Mouse (Mus musculus) ZHBTc4 (cell line): ENCODE measurements around the gene Ptgis.

Experiments used
- DNase-seq: peaks from one replicate; pipeline ENCODE4 v3.0.0-alpha.2; 2011; ENCODE audit warnings: low read depth, low spot score

Ptgis gene

DNA sequence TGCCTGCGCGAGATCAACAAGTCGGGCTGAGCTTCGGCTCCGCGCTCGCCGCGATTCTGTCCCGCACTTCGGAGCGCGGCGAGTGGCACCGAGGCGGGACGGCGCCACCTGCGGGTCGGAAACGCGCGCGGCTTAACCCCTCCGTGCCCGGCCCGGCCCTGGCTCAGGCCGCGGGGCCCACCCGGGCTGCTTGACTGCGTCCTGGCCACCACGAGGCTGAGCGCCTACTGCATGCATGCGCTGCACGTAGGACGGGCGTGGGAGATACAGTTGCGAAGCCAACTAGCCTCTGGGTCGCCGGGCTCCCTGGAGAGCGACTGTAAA lies 50.4 kb downstream of the Ptgis start, which contains the start of gene Kcnb1:
Gene Kcnb1 (minus strand): TSS at position 80 of the 324 bp plus-strand sequence.
- peak; percentile 75 for DNase-seq

DNA sequence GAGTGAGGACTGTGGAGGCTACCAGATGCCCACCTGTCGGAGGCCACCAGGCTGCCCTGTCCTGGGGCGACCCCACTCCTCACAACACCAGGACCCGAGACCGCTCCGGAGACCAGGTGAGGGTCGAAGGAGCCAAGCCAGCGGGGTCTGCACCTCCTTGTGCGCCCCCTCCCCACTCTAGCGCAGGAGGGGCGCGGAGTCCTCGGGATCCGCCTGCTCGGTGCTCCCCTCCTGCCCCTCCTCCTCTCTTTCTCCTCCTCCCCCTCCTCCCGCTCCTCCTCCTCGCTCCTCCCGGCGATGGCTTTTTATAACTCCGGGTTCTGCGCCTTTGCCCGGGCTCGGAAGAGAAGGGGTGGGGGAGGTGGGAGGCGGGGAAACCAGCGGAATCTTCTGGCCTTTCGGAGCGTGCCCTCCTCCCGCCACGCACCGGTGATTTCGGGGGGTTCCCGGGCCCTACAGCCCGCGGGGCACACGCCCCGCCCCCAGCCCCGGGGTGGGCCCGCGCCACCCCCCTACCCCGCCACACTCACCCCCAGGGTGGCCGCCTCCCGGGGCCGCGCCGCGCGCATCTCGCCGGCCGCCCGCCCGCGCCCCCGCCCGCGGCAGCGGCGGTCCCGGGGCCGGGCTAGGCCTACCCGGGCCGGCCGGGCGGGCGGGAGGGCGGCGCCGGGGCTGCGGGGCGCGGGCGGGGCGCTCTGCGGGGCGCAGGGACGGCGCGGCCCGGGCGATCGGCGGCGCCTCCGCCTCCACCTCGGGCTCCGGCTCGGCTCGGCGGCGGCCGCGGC lies 50.9 kb downstream of the Ptgis start:
- DNase-seq: peak; percentile 61

DNA sequence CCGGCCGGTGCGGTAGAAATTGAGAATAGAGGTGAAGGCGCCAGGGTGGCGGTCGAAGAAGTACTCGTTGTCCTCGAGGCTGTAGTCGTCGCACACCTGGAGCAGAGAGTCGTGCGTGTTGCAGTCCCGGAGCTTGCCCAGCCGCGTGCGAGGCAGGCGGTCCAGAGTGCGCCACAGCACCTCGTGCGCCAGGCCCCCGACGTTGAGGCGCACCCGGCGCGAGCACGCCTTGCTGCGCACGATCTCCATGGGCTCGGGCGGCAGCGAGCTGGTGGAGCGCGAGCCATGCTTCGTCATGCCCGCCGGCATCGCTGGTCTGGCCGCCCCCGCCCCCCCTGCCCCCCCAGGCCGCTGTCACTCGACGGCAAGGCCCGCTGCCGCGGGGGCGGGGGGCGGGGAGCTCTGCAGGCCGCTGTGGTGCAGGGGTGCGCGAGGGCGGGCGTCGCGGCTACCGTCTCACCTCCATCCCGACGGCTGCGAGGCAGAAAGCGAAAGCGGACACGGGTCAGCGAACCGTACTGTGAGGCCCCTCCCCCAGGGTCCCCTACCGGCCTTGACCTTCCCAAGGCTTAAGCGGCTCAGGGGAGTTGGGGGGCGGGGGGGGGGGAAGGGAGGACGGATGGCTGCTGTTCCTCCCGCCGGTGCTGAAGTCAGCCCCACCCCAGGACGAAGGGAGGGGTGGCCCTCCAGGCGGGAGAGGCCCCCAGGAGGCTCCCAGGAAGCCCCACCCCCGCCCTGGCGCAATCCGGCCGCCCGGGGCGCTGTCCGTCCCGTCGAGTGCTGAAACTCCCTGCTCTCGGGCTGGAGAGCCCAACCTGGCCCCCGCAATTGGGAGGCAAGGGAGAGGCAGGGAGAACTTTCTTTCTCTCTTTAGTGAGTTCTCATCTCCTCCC lies 51.8 kb downstream of the Ptgis start:
- peak; percentile 93 for DNase-seq

DNA sequence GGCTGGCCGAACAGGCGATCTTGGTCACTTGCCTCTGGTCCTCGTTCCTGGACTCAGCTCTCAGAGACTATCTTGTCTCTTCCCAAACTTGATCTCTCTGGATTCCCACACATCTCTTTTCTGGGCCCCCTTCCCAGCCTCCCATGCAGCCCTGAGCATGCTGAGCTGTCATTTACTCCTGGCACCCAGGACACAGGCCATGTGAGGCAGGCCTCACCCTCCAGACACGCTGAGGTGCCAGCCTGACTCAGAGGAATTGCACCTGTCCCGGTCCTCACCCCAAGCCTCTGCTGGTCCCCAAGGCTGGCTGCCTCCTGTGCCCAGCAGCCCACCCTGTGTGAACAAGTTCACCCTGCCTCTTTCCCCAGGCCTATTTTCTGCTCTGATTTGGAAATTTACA lies 53.3 kb downstream of the Ptgis start:
- no peak for DNase-seq

DNA sequence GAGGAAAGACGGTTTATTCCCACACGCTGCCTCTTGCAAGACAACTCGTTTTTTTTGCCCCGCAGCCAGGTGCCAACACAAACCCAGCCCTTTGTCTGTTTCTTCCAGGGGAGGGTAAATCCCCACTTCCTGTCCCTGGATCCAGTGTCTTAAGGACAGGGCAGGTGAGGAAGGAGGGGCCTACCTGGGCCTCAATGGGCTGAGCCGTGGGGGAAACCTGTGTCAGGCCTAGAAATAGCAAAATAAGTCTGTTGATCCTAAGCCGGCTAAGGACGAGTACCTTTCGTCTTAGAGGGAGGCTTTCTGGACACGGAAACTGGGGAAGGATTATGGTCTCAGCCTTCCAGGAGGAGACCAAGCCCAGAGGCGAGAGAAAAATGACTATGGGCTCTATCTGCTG lies 53.9 kb downstream of the Ptgis start:
- DNase-seq: no peak

DNA sequence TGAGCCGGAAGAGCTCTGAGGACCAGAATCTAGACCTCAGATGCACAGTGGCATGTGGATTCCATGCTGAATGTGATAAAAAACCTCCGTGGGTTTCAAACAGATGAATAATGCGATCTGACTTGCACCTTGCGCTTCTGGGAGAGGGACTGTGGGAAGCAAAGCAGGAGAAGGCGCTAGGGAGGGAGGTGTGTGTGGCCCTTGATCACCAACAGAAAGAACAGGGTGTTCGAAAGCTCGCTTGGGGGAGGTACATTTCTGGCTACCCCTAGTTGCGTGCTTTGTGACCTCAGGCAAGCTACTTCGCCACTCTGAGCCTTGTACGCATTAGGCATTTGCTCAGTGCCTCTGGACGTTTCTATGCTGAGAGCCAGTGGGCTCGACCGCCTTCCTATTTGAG lies 54.4 kb downstream of the Ptgis start:
- DNase-seq: no peak

DNA sequence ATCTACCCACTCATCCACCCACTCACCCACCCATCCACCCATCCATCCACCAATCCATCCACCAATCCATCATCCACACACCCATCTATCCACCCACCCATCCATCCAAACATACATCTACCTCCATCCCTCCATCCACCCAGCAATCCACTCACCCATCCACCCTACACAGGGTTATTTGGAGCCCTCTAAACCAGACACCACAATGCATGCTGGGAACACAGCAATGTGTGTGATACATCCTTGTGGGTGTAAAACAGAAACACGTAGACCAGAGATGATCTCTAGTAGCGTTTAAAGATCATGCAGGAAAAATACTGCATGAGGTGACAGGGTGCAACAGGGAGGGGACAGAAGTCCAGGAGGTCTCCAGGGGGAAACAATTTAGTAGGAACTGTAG lies 55.0 kb downstream of the Ptgis start:
- no peak for DNase-seq

DNA sequence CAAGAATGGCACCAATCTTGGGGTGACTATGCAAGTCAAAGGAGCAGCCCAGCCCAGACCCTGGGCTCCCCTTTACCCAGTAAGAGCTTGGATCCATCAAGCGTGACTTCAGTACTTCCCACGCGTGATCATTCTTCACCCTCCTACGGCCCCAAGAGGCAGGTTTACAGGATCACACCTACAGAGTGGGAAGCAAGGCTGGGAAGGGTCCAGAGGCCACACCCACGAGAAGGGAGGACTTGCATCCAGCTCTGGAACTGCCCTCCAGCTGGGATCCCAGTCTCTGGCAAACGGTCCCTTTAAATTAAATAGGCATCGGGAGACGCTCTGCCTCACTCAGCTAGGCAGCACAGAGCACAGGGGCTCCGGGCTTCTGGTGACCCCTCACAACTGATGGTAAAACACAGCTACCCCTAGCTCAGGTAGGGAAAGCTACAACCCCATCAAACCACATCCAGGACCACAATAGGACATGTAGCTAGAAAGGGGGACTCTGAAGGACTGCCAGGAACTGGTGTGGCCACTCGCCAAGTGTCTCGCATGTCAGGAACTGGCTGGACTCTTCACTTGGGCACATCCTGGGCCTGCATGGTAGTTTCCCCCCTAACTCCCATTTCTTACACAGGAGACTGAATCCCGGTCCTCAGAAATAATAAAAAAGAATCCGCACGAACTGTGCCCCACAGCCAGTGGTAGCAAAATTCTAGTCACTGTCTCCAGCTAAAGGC lies 58.6 kb downstream of the Ptgis start:
- DNase-seq: no peak

DNA sequence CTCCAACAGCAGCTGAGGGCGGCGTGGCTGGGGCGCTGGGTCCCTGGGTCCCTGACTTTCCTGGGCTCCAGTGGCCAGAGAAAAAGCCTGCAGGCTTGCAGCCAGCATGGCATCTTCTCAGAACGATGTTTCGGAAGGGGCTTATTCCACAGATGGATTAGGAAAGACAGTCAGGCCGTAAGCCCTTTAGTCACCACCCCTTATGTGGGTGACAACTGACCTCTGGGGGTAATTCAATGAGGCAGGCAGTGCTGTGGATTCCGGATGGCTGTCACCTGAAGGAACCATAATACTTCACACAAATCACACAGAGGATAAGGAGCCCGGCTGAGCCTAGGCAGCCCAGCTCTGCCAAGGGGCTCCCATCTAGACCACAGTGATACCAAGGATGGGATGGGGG lies 59.3 kb downstream of the Ptgis start:
- no peak for DNase-seq

DNA sequence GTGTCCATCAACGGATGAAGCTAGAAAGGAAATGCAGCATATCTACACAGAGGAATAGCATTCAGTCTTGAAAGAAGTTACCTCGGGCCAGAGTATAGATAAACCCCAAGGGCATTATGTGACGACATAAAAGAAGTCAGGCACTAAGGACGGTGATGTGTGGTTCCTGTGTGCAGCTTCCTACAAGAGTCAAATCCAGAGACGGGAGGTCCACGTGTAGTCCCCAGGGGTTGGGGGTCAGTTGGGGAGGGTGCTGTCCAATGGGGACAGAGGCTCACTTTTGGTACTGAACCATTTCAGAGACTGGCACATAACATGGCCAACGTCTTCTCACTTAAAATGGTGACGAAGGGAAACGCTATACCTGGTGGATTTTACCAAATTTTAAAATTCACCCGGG lies 61.1 kb downstream of the Ptgis start:
- DNase-seq: no peak

DNA sequence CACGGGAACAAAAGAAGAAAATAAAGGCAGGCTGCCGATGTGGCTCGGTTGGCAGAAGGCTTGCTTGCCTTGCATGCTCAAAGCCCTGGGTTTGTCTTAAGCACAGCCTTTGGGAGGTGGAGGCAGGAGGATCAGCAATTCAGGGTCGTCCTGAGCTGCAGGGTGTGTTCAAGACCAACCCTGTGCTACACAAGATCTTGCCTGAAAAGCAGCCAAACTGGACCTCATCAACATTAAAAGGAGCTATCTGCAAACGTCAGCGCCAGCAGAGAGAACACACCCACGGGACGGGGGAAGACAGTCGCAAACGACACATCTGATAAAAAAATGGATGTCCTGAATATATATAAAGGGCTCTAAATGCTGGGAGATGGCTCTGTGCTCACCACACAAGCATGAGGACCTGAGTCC lies 63.2 kb downstream of the Ptgis start:
- DNase-seq: peak; percentile 72

DNA sequence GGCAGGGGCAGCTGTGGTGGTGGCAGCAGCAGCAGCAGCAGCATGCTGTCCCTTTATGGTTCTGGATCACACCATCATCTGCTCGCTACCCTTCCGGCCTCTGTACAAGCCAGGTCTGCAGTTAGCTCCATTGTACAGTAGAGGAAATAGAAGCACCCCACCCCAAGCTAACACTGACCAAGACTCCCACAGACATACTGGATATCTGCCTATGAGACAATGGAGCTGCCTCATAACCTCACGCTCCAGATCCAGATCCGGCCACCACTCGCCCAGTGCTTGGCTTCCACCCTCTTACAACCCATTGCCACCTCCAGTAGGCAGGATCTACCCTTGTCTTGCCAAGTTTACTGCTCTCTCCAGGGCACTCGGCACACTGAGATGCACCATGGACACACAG lies 65.1 kb downstream of the Ptgis start:
- no peak for DNase-seq

DNA sequence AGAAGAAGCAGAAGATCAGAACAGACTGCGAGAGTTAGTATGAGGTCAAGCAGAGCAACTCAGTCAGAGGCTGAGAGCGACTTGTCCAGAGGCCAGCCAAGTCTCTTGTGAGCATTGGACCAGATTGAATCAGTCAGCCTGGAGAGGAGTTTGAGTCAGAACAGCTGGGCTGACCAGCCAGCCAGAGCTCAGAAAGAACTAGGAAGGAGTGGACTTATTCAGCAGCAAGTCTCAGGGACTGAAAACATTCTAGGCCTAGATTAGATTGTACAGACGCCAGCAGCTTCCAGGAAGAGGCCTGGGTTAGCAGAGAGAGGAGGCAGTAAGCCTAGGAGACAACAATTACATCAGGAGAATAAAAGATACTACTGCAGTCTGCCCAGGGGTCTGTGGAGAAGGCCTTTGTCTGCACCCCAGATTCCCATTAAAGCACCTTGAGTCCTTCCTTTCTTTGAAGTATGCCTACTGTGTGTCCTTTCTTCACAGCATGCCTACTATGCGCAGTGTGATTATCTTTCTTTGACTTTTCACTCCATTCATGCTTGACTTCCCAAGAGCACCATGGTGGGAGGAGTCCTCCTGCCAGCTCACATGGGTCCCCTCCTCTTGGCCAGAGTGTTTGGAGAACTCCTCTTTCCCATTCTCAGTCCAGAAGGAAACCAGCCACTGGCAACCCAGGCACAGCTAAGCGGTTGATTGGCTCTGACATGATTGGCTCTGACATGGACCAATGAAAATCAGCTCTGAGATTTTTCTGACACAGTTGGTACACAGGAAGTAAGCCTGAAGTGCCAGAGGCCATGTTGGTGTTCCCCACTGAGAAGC lies 67.1 kb downstream of the Ptgis start:
- peak; percentile 44 for DNase-seq

DNA sequence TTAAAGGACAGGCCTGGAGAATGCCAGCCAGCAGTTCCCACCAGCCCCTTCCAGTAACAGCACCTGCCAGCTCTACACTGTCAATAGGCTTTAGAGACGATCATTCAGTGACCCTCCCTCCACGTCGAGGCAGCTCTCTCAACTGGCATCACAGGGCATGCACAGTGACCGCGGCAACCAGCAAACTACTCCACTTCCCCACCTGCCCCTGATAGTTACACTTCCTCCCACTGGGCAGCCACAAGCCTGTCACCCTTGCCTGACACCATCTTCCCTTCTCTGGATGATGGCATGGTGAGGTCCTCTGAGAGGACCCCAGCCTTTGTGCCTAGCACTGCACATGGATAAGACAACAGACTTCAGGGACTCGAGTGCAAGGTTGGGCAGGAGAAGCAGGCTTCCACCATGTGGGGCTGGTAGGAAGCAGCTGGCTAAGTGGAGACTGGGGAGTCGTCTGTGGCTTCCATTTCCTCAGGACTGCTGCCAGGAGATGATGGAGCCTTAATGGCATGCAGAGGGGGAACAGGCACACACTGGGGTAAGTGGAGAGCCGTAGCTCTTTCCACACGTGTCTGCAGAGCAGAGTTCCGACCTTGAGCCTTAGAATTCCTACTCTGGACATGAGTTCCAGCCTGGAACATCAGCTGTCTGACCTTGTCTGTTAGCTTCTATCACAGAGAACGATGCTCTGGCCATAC lies 72.7 kb downstream of the Ptgis start:
- no peak for DNase-seq

DNA sequence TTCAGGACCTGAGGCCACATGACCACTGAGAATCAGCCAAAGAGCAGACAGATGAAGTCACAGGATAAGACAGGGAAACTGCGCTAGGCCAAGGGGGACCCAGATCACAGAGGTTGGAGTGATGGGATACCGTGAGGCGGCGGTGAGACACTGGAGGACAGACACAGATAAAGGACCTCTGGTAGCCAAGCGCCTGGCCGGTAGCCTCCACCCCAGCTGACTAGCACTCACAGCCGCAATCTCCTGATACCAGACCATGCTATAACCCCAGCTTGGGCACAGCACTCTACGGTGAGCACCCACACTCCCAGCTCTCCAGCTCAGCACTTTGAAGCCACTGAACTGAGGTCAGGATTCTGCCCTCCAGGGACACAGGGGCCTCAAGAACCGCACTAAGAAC lies 76.8 kb downstream of the Ptgis start:
- DNase-seq: no peak

DNA sequence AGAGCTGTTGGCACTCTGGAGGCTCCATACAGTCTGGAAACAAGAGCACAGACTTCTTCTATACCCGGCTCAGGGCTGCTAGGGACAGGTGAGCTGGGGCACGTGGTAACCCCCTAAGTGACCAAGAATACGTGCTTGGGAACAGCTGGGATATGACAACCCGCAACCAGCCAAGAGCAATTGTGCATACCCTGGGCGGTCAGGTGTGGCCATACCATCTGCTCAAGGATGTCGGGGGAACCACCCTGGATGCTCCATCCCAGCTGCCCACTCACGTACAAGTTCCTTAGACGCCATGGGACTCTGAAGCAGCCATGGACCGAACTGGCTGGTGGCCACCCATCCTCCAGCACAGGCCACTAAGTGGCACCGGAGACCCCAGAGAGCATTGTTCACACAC lies 77.3 kb downstream of the Ptgis start:
- DNase-seq: no peak

DNA sequence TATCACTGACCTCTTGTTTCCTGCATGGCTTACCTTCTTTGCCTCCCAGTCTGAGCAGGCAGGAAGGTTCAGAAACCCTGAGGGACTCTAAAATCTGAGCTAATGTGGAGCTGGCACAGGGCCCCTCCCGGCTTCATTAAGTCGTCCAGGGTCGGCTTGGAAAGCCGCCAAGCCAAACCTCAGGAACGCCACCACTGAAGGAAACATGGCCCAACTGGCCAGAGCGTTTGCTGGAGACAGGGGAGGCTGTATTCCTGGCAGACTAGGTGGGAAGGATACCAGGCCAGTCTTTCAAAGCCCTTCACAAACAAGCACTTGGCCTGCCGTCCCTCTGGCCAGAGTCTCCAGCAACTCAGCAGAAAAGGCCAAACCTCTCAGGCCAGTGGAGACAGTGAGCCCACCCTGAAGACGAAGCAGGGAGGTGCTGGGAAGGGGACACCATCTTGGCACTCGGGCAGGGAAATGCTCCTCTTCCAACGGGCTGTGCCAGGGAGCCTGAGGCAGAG lies 77.8 kb downstream of the Ptgis start:
- DNase-seq: no peak

DNA sequence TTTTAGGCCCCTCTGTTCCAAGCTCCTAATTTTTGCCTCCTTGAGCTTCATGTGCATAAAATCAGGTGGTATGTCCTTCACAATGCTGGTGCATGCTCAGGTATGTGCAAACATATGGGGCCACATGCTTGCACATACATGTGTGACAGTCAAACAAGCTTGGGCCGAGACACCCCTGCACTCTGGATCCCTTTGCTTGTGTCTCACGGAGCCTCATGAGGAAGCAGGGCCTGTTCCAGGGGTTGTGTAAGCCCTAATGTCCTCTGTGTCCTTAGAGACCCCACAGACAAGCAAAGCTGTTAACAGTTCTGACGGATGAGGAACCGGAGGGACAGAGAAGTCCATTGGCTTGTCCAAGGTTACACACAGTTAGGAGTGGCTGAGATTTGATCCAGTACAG lies 80.7 kb downstream of the Ptgis start:
- DNase-seq: no peak

DNA sequence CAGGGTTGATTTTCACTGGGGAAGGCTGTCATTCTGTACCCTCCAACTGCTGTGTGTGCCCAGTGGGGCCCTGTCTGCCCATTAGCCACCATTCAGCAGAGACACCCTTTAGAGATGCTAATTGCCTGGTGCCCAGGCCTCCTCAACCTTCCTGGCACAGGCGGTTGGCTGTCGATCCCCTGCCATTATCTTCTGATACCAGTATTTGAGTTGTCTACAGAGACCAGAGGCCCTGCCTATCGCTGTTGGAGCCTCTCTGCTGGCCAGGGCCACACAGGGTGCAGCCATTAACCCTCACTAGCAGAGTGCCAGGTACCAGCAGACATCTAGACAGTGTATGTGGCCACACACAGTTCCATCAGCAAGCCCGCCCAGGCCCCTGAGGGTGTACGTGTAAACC lies 81.6 kb downstream of the Ptgis start:
- no peak for DNase-seq

DNA sequence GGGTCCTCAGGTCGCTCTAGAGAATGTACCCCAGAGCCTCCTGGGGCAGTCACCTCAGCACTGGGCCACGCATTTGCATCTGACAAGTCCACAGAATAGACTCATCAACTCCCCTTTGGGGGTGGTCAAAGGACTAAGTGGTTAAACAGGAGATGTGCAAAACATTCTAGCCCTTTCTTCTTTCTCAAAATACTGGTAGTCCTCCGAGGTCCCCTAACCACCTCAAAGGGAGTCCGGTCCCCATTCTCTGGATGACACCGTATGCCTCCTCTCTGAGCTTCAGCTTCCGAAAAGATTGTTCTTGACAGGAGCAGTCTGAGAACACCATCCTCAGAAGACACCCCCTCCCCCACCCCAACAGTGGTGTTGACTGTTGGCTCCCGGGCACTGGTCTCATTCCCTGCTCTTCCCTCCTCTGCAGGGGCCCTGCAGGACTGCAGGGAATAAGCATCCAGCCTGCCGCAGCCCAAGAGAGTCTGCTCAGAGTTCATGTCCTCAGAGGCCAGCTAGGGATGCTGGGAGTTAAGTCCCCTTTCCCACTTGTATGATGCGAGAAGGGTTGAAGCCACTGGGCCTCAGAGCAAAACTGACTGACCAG lies 84.2 kb downstream of the Ptgis start:
- peak; percentile 43 for DNase-seq
